Mouse (Mus musculus) spleen, postnatal 4 days (tissue): ENCODE measurements around the gene Igsf3.

Experiments
- DNase-seq, 2 experiments: peaks; one replicate each; pipeline ENCODE4 v3.0.0; 2022; ENCODE audit warnings: low spot score in 2 of 2

The Igsf3 gene

DNA sequence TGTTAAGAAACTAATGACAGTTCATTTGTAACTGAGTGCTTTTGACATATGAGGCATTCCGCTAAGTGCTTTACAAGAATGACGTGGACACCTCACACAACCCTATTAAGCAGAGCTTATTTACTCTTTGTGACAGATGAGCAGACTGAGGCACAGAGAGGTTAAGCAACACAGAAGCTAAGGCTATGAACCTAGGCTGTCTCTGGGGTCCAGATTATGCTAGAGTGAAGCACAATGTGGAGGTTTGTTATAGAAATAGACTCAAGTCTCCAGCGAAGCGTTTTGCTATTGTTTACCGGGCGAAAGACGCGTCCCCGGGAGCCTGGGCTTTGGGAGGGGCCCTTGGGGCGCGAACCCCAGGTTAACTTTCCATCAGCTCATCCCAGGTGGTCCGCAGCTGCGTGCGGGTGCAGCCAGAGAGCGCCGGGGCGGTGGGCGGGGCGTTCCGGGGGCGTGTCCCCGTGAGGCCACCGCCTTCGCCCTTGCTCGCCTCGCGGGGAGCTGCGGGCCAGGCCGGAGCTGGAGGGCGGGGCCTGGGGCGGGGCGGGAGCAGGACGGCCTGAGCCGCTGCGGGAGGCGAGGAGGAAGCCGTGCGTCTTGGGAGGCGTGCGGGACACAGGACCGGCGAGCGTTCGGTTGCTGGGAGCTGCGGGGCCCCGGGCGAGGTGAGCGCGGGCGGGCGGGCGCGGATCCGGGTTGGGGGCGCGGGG lies at the start of gene Igsf3:
Gene Igsf3, plus strand, starts transcription at position 546 of the 710 bp plus-strand sequence.
- peak; percentile 83 to 90 for DNase-seq

DNA sequence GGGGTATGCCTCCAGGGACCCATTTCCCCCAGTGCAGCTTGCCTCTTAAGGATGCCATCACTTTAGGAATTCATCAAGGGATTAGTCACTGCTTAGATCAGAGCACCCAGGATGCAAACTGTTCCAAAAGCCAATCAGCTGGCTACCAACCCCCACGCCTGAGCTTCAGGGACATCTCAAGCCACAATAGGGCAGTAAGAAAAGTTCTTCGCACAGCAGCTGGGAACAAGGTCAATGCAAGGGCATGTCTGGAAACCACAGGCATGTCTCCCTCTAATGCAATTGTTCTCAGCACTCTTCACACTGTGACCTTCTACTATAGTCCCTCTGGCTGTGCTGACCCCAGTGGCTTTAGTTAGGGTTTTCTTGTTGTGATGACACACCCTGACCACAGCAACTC lies 49.6 kb upstream of the Igsf3 start:
- DNase-seq: no peak

DNA sequence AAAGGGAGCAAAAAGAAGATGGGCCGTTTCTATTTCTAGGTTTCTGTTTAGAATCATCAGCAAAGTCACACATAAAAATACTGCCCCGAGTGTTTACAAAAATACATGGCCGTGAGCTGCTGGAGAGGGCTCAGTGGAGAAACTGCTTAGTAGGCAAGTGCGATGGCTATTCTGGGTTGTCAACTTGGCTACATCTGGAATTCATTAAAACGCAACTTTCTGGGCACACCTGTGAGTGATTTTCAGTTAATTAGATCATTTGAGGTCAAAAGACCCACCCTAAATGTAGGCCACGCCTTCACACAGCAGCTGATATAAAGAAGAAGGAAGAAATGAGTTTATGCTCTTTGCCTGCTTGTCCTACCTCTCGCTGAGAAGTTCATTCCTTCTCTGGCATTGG lies 48.3 kb upstream of the Igsf3 start:
- DNase-seq: no peak

DNA sequence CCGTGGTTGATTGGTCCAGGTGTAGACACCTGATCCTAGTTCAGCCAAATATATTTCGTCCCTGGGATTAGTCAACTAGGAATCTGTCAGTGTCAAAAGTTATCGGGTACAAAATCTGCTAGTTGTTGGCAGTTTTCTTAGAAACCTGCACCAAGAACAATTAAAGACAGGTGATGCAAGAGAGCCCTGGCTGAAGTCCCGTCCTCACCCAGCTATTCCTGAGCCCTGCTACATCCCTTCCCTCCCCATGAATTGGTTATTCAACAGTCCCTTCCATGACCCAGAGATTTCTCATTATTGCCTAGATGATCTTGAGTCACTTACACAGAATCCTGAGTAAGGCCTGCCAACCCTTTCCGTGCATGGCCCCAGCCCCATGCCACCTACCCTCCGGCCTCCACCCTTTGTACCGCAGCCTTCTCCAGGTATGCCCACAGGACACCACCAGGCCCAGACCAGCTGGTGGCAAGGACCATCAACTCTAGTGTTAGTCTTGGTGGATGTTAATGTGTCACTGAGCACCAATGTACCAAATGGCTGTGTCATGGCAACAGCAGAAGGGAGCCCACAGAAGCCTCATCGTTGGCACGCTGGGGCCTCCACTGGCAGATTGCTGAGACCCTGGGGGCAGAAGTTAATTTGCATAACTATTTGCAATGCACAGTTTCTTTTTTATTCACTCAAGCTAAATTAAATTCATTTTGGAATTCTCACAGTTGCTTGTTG lies 33.5 kb upstream of the Igsf3 start:
- DNase-seq: no peak

DNA sequence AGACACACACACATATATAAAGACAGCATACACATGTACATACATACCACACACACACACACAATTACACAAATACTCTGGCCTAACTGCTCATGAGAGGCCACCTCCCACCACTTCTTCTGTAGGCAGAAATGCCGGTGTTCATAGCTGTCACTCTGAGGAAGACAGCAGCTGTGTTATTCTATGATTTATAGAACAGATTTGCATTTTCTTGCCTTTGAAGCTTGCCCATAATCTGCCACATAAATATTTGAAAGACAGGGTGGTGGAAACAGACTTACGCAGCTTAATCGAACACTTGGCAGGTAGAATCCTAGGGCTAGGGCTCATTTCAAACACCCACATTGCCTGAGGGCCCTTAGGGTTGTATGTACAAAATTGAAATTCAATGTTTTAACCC lies 32.6 kb upstream of the Igsf3 start:
- no peak for DNase-seq

DNA sequence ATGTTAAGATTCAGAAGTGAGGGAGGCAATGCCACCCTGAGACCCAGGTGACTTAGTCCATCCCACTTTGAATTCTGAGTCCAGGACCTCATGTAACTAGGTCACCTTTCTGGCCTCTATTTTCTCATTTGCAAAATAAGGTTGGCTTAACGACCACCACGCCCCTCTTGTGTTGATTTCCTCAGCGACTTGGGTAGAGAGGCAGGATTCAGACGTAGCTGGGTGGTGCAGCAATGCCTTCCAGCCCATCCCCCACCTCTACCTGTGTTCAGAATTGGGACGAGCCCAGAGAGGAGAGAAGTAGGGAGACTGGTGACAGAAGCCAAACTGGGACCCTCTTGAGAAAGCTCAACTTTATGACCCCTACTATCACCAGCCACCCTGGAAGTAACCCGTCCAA lies 31.6 kb upstream of the Igsf3 start:
- no peak for DNase-seq

DNA sequence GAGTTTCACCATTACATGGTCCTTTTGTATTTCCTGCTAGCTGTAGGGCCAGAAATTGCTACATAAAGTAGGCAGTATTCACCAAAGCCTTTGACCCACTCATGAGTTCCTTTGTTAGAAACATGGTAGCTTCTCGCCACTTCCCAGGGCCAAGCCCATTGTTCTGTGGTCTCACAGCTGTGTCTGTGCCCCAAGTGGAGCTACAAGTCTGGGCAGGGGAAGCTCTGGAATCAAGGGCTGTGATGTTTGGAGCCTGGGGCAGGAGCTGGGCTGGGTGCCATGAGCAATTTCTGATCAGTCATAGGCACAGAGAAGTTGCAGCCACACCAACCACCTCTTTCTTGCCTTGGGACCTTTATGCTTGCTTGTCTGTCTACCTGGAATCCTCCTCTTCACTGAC lies 30.1 kb upstream of the Igsf3 start:
- no peak for DNase-seq

DNA sequence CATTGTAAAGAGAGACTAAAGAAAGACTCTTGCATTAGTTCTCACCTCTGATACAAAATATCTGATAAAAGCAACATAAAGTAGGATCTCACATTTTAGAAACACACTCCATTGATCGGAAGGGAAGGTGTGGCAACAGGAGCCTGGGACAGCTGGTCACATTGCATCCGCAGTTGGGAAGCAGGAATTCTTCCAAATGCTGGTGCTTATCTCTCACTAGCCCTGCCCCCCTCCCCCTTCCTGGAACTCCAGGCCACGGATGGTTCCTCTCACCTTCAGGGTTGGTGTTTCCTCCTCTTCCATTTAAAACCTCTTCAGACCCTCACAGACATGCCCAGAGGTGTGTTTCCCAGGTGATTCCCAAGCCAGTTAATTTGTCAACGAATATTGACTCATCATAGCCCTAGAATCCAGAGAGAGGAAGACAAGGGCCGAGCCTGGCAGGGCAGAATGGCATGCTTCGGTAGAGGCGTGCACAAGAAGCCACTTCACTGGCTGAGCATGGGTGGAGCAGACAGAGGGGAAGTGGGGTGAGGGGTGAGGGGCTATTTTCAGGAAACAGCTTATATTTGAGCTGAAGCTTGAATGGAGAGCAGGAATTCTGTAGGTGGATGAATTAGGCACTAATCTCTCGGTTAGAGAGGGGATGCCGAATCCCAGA lies 28.3 kb upstream of the Igsf3 start:
- DNase-seq: no peak

DNA sequence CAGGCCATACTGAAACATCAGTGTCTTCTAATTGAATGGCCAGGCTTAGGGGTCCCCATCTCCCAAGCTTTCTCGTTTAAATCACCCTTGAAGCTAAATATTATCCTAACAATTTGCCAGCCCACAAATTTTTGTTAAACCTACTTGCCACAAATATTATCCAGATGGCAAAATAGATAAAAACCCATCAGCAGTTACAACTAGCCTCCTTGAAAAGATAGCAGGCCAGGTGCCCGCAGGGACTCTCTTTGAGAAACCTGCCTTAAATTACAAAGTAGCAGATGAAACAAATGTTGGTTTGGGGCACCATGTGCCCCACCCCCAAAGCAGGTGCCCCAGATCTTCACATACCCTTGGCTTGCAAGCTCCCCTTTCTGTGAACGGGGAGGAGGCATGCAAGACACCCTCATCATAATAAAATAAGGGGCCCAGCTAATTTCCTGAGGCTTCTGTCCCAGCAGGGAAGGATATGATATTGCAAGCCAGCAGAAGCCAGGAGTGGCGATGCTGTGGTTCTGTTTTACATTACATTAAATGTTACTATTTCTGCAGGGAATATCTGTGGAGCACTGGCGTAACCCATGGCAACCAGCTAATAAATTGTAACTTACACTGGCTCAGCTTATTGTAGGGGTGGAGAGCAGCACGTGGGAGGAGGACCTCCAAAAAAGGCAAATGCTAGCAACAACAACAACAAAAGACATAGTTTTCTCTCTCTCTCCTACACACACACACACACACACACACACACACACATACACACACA lies 27.2 kb upstream of the Igsf3 start:
- DNase-seq: no peak

DNA sequence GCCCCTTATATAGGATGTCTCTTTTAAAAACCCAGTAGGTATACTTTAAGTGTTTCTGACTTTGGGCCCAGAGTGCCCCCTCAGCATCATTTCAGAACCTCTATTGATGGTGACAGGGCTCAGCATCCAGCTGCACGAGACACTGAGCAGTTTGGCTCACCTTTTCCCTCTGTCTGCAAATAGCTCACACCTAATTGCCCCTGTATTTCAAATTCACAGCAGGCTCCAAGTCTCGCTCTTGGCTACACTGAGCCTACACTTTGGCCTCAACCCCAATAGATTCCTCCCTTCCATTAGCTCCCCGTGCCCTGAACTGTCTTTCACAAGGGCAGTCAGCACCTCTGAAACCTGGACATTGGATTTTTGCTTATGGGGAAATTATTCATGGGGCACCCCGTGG lies 26.5 kb upstream of the Igsf3 start:
- no peak for DNase-seq

DNA sequence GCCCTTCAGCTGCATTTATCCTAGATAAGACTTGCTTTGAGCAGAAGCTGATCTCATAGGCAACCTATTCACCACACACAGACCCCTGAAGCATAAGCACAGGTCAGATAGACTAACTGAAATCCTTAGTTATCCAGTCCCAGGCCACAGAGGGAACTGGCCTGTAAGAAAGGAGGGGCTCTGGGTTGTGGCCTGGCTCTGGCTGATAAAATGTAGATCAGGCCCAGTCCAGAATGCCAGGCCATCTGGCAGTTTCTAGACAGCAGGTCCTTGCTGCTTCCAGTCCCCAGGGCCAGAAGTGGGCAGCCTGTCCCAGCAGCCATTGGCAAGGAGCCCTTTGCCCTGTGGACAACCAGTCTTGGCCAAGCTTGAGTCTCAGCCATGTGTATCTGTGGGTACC lies 22.4 kb upstream of the Igsf3 start:
- peak; percentile 63 to 70 for DNase-seq

DNA sequence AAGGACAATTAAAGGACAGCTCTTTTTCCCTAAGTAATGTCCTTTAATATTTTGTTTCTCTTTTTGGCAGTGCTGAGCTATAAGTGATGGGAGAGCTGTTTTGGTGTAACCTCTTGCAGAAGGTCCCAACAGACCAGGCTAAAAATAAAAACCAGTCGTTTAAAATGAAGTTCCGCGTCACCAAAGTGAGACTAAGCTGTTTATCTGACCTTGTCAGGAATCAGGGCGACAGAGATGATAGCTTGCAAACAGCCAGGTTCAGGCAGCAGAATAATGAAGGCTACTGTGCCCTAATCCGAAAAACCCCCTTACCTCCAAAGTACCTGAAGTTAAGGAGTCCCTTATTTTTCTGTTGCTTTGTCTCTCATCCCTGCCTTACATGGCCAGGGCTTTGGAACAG lies 21.2 kb upstream of the Igsf3 start:
- DNase-seq: no peak

DNA sequence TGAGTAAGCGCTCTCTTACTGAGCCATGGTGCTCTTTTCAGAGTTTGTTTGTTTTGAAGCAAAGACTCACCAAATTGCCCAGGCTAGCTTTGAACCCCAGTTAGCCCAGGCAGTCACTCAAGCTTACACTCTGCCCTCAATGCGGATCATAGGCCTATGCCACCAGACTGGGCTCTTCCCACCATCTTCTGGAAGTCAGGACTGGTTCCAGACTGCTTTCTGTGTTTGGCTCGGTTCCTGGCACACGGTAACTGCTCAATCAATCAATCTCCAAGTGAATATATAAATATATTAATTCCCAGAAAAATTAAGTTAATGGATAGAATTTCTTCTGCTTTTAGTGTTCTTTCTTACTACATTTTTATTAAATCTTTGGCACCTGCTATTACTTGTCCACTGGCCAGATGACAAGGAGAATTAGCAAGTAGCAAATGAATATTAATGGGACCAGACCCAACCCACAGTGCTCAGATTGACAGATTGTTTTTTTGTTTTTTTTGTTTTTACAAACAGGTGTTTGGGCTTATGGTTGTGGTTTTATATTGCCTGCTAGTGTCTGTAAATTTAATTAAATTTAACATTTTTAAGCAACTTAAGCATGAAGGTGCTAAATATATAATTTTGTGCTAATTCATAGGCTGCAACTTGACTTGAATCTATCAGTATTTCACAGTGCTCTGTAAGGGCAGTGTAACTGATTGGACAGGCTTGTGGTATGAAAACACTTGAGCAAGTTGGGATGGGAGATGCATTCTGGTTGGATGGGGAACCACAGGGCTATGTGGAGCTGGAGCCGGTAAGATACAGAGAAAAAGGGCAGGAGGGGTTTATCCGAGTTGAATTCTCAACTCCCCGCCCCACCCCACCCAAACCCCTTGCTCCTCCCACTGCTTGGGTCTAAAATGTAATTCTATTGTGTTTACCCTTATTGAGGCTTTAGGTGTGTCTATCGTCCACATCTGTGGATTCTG lies 20.0 kb upstream of the Igsf3 start:
- DNase-seq: no peak

DNA sequence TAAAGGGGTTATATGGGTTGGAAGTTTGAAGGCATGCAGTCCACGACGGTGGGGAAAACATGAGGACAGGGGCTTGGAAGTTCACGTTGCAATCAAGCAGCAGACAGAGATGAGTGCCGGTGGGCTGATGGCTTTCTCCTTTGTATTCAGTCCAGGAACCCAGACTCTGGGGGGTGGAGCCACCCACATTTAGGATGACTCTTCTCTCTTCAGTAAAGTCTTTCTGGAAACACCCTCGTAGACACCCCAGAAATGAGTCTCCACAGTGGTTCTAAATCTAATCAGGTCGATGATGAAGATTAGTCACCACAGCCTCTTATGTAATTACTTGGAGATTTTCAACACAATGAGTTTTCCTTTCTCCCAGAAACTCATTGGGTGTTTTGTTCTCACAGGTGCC lies 16.1 kb upstream of the Igsf3 start:
- DNase-seq: no peak

DNA sequence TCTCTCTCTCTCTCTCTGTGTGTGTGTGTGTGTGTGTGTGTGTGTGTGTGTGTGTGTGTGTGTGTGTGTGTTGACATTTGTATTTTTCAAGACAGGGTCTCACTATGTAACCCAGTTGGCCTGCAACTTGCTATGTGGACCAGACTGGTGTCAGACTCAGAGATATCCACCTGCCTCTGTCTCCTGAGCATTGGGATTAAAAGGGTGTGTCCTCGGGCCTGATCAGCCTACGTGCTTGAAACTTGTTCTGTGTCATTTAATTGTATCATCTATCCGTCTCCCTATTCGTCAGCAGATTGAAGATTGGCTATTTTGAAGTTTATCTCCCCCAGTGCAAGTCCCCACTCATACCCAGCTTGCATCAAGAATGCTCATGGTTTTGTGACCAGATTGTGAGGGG lies 14.5 kb upstream of the Igsf3 start:
- no peak for DNase-seq

DNA sequence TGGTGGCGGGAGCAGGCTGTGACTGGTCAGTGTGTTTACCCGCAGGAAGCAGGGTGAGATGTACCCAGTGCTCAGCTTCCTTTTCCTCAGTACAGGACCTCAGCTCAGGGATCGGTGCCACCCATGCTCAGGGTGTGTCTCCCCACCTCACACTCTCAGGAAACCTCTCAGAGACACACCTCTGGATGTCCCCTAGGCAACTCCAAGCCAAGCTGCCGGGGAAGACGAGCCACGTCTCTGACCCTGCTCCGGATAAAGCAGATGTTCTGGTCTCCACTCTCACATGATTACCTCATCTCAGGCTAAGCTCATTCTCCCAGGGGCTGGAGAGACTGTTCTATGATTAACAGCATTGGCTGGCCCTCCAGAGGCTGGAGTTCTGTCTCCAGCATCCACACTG lies 13.3 kb upstream of the Igsf3 start:
- no peak for DNase-seq

DNA sequence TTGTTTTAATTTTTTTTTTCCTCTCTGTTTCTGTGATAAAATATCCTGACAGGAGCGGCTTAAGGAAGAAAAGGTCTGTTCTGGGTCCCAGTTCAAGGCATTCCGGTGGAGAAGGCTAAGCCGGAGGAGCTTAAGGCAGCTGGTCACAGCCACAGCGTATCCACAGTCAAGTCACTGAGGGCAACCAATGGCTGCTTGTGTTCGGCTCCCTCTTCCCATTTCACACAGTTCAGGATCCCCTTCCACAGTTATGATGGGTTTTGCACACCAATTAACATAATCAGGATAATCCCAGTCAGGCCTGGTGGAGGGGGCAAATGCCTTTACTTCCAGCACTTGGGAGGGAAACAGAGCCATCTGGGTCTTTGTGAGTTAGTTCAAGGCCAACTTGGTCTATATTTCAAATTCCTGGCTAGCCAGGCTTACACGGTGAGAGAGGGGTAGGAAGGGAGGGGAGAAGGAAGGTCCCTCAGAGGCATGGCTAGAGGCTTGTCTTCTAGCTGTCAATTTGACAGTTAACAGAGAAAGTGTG lies 11.7 kb upstream of the Igsf3 start:
- no peak for DNase-seq

DNA sequence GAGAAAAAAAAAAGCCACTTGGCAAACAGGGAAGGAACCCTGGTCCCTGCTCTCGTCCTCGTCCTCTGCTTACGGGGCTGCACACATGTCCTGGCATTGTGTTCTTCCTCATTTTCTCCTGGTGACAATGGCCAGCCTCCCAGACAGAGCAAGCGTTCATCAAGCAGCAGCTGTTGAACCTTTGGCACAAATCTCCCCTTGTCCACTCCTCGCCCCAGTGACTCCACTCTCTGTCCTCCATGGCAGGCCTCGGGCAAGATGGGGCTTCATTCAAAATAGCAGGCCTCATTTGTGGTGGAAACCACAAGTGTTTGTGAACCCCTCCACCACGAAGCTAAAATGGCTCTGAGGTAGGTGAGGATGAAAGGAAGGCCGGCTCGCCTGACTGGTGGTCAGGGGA lies 11.0 kb upstream of the Igsf3 start:
- no peak for DNase-seq

DNA sequence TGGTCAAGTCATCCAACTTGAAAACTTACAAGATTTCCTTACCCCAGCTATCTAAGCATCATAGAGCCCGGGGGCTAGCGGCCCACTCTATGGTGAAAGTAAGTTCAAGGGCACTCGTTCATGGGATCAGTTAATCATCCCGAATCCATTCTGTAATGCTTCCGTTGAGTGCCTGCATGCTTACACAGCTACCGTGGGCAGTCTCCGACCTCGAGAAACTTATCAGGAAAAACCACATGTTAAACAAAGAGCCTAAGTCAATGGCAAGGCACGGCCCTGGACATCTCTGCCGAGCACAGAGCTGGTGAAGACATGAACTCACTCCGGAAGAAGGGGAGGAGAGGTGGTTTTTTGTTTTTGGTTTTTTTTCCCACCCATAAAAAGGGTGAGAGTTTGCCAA lies 9.5 kb upstream of the Igsf3 start:
- no peak for DNase-seq

DNA sequence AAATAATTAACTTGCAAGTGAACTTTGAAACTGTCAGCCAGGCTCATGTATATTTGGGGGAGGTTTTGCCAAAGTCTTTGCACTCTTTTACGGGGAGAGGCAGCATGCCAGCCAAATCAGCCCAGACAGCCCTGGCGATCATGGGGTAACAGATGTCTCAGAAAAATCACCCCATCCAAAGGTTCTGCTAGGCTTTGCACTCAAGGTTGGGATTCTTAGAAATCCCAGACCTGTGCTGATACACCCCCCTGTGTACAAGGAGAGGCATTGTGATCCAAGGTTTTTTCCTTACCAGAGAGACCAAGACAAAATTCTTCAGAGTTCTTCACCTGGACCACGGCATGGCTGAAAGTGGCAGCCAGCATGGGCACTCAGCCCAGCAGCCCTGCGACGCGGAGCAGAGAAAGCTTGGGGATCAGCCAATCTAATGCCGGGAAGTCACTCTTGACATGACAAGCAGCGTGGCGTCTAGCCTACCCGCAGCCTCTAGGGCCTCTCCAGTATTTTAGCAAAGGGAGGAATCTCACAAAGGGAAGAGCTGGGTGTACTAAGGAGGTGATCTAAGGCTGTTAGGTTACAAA lies 7.5 kb upstream of the Igsf3 start:
- no peak for DNase-seq
